Mouse (Mus musculus) liver, postnatal 0 days (tissue): ENCODE measurements around the gene Rnf41.

Source experiments
- CTCF ChIP-seq: sonication (generic); IDR thresholded peaks from 2 replicates; pipeline ENCODE4 v1.5.1; 2016; ENCODE audit warnings: antibody characterized with exemption, low read depth
- EP300 ChIP-seq: IDR thresholded peaks from 2 replicates; pipeline ENCODE4 v1.6.1; 2016; ENCODE audit warnings: antibody characterized with exemption, low read depth, mild to moderate bottlenecking

- TF ChIP-seq CTCF (no peak), EP300 (no peak)
These were observed 21.1 kb upstream of the Rnf41 start for GRCm38 (mm10) chr10:128390366-128390765.
